11 mouse cellular contexts compared by ENCODE assay signal in genomic region chr15:80688536-80688935, GRCm38 (mm10).
"Had no signal": no experiment of that assay in that cellular context is flagged by ENCODE, and none has a peak within 500 bp of the region (broad histone marks: within the 10 kb centered on the region; RNA-seq: fewer than 3 reads in every experiment).

No protein-coding gene starts in this region.

- H3K27ac ChIP-seq: hindbrain, postnatal 0 days; left cerebral cortex, adult 2 months; limb, embryonic 15.5 days; lung, embryonic 15.5 days; macrophage had no signal

- H3K4me3 ChIP-seq: left cerebral cortex, adult 2 months; limb, embryonic 15.5 days; lung, embryonic 15.5 days had no signal

- DNase-seq: kidney, adult 8-10 months; kidney, postnatal 25 days; lung, postnatal 14 days; midbrain, embryonic 14.5 days; right cerebral cortex, postnatal 25 days; thymus, postnatal 36 days had no signal

- H3K36me3 ChIP-seq: limb, embryonic 15.5 days; lung, embryonic 15.5 days had no signal

- H3K9me3 ChIP-seq: limb, embryonic 15.5 days; lung, embryonic 15.5 days had no signal

- H3K9ac ChIP-seq: limb, embryonic 15.5 days; lung, embryonic 15.5 days had no signal

- ATAC-seq: hindbrain, postnatal 0 days had no signal

- H3K27me3 ChIP-seq: limb, embryonic 15.5 days; lung, embryonic 15.5 days had no signal

- H3K4me2 ChIP-seq: limb, embryonic 15.5 days; lung, embryonic 15.5 days had no signal
